Mouse (Mus musculus): ENCODE measurements around the gene Selenoi. TPM values are rescaled to one million over a fixed set of nuclear protein-coding genes. Genes with fewer than 3 reads are reported as not detected.
"Not testable (repeated sequence)": the region's sequence is repeated elsewhere in the genome, so short reads cannot be mapped to it uniquely, and the experiment has no call there.

Selenoi gene
- polyA plus RNA-seq, 1 experiment = 57.4 TPM

GRCm38 (mm10) chr5:30207276-30207675 is 25.1 kb upstream of the Selenoi start:
- TF ChIP-seq CTCF (IDR thresholded peaks at IDR 0.05; ENCODE audit: borderline replicate concordance, extremely low read depth, insufficient read depth, insufficient read length) = peak; percentile 52; the same call in 1 of the 2 replicates
- no peak for TF ChIP-seq POLR2A (IDR thresholded peaks at IDR 0.05; ENCODE audit: borderline replicate concordance, extremely low read depth, insufficient read depth, insufficient read length, poor library complexity, severe bottlenecking)
- peak; percentile 20 for DNase-seq (ENCODE audit: low read depth)

GRCm38 (mm10) chr5:30210758-30211157 is 21.6 kb upstream of the Selenoi start:
- DNase-seq (ENCODE audit: low read depth) = not testable (repeated sequence)

DNA sequence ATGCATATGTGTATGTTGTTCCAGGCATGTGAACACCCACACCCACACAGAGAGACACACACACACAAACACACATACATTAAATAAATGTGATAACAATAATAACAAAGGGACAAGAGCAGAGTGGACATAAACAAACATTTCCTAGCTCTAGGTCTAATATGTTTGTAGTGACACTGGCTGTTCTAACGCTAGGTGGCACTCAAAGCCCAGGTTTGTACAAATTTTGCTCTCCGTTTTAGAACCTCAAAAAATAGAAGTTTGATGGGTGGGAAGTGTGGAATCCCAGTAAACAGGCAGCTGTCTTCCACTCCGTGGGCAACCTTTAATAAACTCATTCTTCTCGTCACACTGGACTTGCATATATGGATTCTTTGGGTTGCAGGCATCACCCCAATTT is 17.5 kb upstream of the Selenoi start:
- peak; percentile 79 for DNase-seq (ENCODE audit: low read depth)
- no peak for TF ChIP-seq POLR2A (IDR thresholded peaks at IDR 0.05; ENCODE audit: borderline replicate concordance, extremely low read depth, insufficient read depth, insufficient read length, poor library complexity, severe bottlenecking)
- peak; percentile 61; the same call in 1 of the 2 replicates for TF ChIP-seq CTCF (IDR thresholded peaks at IDR 0.05; ENCODE audit: borderline replicate concordance, extremely low read depth, insufficient read depth, insufficient read length)

GRCm38 (mm10) chr5:30215970-30216369 is 16.4 kb upstream of the Selenoi start:
- TF ChIP-seq POLR2A (IDR thresholded peaks at IDR 0.05; ENCODE audit: borderline replicate concordance, extremely low read depth, insufficient read depth, insufficient read length, poor library complexity, severe bottlenecking) (no peak), CTCF (IDR thresholded peaks at IDR 0.05; ENCODE audit: borderline replicate concordance, extremely low read depth, insufficient read depth, insufficient read length) (no peak)
- DNase-seq (ENCODE audit: low read depth) = no peak

DNA sequence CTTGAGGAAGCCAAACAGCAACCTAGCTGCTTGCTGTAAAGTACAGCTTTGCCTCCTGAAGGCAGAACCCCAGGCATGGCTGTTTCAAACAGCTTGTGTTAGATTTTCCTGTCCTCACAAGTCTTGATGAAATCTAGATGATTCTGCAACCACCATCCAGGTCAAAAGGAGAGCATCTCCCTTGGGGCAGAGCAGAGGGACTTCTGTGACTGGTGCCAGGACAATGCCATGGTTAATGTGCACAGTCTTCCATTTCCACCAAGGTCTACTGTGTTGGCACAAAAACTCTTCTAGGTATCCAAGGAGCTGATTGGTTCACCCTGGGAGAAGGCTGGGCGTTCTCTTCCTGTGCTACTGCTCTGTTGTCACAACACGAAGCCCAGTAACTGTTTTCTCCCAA is 12.7 kb upstream of the Selenoi start:
- TF ChIP-seq POLR2A (IDR thresholded peaks at IDR 0.05; ENCODE audit: borderline replicate concordance, extremely low read depth, insufficient read depth, insufficient read length, poor library complexity, severe bottlenecking) = no peak
- TF ChIP-seq CTCF (IDR thresholded peaks at IDR 0.05; ENCODE audit: borderline replicate concordance, extremely low read depth, insufficient read depth, insufficient read length) = no peak
- DNase-seq (ENCODE audit: low read depth) = no peak

DNA sequence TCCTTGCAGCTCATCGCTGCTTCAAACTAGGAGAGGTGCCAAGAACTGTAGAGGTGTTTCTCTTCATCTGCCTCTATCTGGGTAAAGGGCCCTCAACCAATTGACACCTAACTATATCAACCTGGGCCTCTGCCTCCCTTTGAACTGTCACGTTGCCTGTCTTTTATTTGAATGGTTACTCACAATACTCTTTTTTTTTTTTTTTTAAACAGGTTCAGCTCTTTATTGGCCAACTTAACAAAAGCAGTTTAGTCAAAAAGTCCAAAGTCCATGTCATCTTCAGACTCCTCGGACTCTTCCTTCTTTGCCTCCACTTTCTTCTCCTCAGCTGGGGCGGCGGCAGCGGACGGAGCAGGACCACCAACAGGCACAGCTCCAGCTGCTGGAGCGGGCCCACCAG is 11.7 kb upstream of the Selenoi start:
- TF ChIP-seq POLR2A (IDR thresholded peaks at IDR 0.05; ENCODE audit: borderline replicate concordance, extremely low read depth, insufficient read depth, insufficient read length, poor library complexity, severe bottlenecking) (no peak), CTCF (IDR thresholded peaks at IDR 0.05; ENCODE audit: borderline replicate concordance, extremely low read depth, insufficient read depth, insufficient read length) (no peak)
- no peak for DNase-seq (ENCODE audit: low read depth)

DNA sequence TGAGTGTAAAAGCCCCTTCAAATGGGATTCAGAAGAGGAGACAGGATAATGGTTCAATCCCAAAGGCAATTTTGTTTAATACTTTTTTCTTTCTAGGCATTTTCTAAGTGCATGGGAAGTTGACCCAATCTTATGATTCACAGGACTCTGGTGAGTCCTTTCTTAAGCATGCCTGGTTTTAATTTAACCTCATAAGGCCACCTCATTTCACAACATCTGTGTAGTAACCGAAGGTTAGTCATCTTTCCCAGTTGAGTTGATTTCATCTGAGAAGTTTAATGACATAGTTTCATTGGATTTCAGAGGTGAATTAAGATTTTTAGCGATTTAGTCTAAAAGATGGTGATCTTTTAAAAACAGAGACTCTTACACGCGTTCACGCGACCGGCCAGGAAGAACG is 9.7 kb upstream of the Selenoi start:
- no peak for DNase-seq (ENCODE audit: low read depth)
- no peak for TF ChIP-seq POLR2A (IDR thresholded peaks at IDR 0.05; ENCODE audit: borderline replicate concordance, extremely low read depth, insufficient read depth, insufficient read length, poor library complexity, severe bottlenecking)
- TF ChIP-seq CTCF (IDR thresholded peaks at IDR 0.05; ENCODE audit: borderline replicate concordance, extremely low read depth, insufficient read depth, insufficient read length) = no peak

- DNase-seq (ENCODE audit: low read depth) = peak; percentile 22
- no peak for TF ChIP-seq POLR2A (IDR thresholded peaks at IDR 0.05; ENCODE audit: borderline replicate concordance, extremely low read depth, insufficient read depth, insufficient read length, poor library complexity, severe bottlenecking)
- peak; percentile 37; the same call in 1 of the 2 replicates for TF ChIP-seq CTCF (IDR thresholded peaks at IDR 0.05; ENCODE audit: borderline replicate concordance, extremely low read depth, insufficient read depth, insufficient read length)
Measured at GRCm38 (mm10) chr5:30230901-30231300, 1.5 kb upstream of the Selenoi start.

GRCm38 (mm10) chr5:30231891-30232270 is 500 bp upstream of the Selenoi start:
- no peak for DNase-seq (ENCODE audit: low read depth)
- TF ChIP-seq POLR2A (IDR thresholded peaks at IDR 0.05; ENCODE audit: borderline replicate concordance, extremely low read depth, insufficient read depth, insufficient read length, poor library complexity, severe bottlenecking) (no peak), CTCF (IDR thresholded peaks at IDR 0.05; ENCODE audit: borderline replicate concordance, extremely low read depth, insufficient read depth, insufficient read length) (no peak)

- TF ChIP-seq POLR2A (IDR thresholded peaks at IDR 0.05; ENCODE audit: borderline replicate concordance, extremely low read depth, insufficient read depth, insufficient read length, poor library complexity, severe bottlenecking) (no peak), CTCF (IDR thresholded peaks at IDR 0.05; ENCODE audit: borderline replicate concordance, extremely low read depth, insufficient read depth, insufficient read length) (no peak)
- DNase-seq (ENCODE audit: low read depth) = peak; percentile 53
Measured at GRCm38 (mm10) chr5:30233042-30233441, 661 bp downstream of the Selenoi start.

DNA sequence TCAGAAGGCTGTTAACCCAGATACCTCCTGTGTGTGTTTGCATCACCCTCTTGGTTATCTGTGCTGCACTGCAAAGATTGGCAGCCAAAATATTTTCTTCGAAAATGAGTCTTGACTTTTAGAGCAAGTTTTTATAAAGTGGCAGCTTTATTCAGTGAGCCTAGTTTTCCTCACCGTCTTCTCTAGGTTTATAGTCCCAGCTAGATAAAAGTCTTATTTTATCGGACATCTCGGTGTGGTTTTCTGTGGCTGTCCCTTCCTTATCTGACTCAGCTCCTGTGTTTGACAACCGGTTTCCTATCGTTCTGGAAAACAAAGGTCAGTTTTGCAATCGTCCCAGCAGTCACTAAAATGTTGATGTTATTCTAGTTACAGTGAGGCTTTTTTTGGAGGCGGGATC is 1.6 kb downstream of the Selenoi start:
- no peak for DNase-seq (ENCODE audit: low read depth)
- TF ChIP-seq POLR2A (IDR thresholded peaks at IDR 0.05; ENCODE audit: borderline replicate concordance, extremely low read depth, insufficient read depth, insufficient read length, poor library complexity, severe bottlenecking) = no peak
- TF ChIP-seq CTCF (IDR thresholded peaks at IDR 0.05; ENCODE audit: borderline replicate concordance, extremely low read depth, insufficient read depth, insufficient read length) = no peak

GRCm38 (mm10) chr5:30235641-30236126 is 3.3 kb downstream of the Selenoi start:
- TF ChIP-seq POLR2A (IDR thresholded peaks at IDR 0.05; ENCODE audit: borderline replicate concordance, extremely low read depth, insufficient read depth, insufficient read length, poor library complexity, severe bottlenecking) (no peak), CTCF (IDR thresholded peaks at IDR 0.05; ENCODE audit: borderline replicate concordance, extremely low read depth, insufficient read depth, insufficient read length) (no peak)
- DNase-seq (ENCODE audit: low read depth) = no peak

DNA sequence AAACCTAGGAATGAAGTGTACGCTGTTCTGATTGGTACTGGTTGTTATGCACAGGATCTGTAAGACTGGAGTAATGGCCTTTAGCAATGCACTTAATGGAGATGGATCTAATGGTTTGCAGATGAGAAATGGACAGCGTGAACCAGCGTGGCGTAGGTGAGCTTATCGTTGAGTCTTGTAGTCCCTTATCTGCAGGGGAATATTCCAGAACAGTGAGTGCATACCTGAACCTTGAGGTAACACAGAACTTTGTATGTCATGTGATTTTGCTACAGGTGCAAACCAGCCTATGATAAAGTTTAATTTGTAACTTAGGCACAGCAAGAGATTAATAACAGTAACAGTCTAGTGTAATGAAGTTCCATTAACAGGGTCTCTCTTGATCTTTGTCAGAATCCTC is 6.2 kb downstream of the Selenoi start:
- DNase-seq (ENCODE audit: low read depth) = no peak

More for the DNA sequence above, 6.2 kb downstream of the Selenoi start:
- TF ChIP-seq POLR2A (IDR thresholded peaks at IDR 0.05; ENCODE audit: borderline replicate concordance, extremely low read depth, insufficient read depth, insufficient read length, poor library complexity, severe bottlenecking) (no peak), CTCF (IDR thresholded peaks at IDR 0.05; ENCODE audit: borderline replicate concordance, extremely low read depth, insufficient read depth, insufficient read length) (no peak)
